Mouse (Mus musculus): ENCODE results near the gene Safb. TPM values are rescaled to one million over a fixed set of nuclear protein-coding genes. Genes with fewer than 3 reads are reported as not detected.

The Safb gene
- total and polyA plus RNA-seq, 2 experiments = 20.8 to 56.2 TPM

DNA sequence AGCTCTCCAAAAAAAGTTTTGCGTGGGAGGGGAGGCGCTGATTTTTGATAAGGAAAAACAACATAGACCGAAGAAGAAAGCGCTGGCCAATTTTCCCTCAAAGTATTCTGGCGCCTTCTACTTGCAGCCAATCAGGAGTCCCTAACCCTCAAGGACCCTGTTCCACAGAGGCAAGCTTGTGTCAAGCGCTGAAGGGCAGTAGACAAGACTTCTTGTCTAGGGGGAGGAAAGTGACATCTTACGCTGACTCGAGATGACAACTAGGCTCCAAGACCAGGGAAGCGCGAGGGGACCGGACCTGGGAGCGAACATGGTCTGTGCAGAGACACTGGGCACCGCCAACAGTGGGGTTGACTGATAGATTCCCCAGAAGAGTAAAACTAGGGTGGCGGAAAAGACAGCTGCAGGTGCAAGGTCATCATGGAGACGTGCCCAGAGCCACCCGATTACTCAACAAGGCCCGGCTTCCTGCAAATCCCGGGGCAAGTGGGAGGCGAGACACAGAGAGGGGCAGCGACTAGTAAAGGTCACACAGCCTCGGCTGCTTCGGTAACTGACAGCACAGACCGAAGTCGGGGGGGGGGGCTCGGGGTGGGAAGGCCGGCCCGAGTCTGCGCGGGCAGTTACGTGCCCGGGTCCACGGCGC, 891 bp upstream of the Safb start:
- Histone ChIP-seq H3K36me3 (ENCODE audit: control insufficient read depth, insufficient read depth, low read length) (peaks cover 23% of the 10 kb centered on the region; the same call in 1 of the 2 replicates), H3K27ac (replicated peaks; ENCODE audit: insufficient read depth, low read depth, low read length) (peak overlapping the region; percentile 92), H3K27me3 (ENCODE audit: control insufficient read depth, insufficient read depth, low read length) (no peaks in the 10 kb centered on the region), H3K9ac (ENCODE audit: low read depth, low read length) (peak overlapping the region; percentile 85), H3K79me2 (ENCODE audit: control insufficient read depth, insufficient read depth, low read length) (peaks cover 55% of the 10 kb centered on the region), H3K4me1 (ENCODE audit: control insufficient read depth, insufficient read depth, low read length) (peaks cover 25% of the 10 kb centered on the region), H3K4me3 (ENCODE audit: insufficient read depth, low read depth, low read length) (peak overlapping the region; percentile 78)
- no peak for TF ChIP-seq POLR2A (IDR thresholded peaks at IDR 0.05; ENCODE audit: extremely low read depth, insufficient read depth, low read length)
- TF ChIP-seq CTCF (IDR thresholded peaks at IDR 0.05; ENCODE audit: low read depth, low read length) = no peak
- peak; percentile 74 for DNase-seq (ENCODE audit: extremely low read depth, low read depth, low spot score)
- WGBS = under 1% methylated on average over 33 of the region's 33 CpGs

DNA sequence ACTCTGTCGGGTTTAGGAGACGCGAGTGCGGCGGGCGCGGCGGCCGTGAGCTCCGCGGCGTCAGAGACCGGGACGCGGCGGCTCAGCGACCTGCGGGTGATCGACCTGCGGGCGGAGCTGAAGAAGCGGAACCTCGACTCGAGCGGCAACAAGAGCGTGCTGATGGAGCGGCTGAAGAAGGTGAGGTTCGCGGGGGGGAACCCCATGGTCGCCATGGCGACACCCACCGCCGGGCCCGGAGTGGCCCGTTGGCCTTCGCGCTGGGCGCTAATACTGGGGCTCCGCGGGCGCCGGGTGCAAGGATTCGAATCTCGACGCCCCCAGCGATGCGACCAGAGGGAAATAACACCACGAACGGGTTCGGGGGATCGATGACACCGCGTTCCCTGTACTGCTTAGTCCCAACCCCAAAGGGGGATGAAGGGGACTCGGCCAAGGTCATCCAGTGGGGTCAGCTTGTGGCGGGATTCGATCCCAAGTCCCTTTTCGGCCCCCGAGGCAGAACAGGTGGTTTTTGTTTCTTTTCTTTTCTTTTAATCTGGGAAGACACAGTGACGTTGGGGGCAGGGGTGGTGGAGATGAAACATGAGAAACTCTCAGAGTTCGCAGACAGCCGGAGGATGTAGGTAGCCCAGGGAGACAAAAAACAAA, 671 bp downstream of the Safb start:
- Histone ChIP-seq H3K4me1 (ENCODE audit: control insufficient read depth, insufficient read depth, low read length) (peaks cover 25% of the 10 kb centered on the region), H3K36me3 (ENCODE audit: control insufficient read depth, insufficient read depth, low read length) (peaks cover 23% of the 10 kb centered on the region; the same call in 1 of the 2 replicates)

DNA sequence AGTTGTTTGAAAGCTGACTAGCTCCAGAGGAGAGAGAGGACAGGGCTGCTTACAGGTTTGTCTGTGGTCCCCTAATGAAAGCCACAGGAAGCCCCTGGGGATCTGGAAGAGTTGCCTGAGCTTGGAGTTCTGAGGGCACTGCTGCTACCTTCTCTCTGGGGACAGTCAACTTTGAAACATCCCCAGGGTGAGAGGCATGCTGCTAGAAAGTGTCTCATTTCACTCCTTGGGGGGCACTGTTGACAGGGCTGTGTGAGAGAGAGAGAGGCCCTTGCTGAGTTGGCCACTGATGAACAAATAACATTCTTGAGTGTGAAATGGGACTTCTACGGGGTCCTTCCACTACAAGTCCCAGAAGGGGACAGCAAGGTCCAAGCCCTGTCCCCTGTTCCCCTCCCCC, 3.1 kb downstream of the Safb start:
- TF ChIP-seq POLR2A (IDR thresholded peaks at IDR 0.05; ENCODE audit: extremely low read depth, insufficient read depth, low read length) (no peak), CTCF (IDR thresholded peaks at IDR 0.05; ENCODE audit: low read depth, low read length) (no peak)
- peaks cover 64% of the 10 kb centered on the region for H3K79me2 ChIP-seq (ENCODE audit: control insufficient read depth, insufficient read depth, low read length)
- H3K27ac ChIP-seq (replicated peaks; ENCODE audit: insufficient read depth, low read depth, low read length) = no peak overlapping the region
- 71% methylated on average over 1 of the region's 1 CpGs for WGBS
- H3K4me1 ChIP-seq (ENCODE audit: control insufficient read depth, insufficient read depth, low read length) = peaks cover 20% of the 10 kb centered on the region
- peaks cover 39% of the 10 kb centered on the region for H3K36me3 ChIP-seq (ENCODE audit: control insufficient read depth, insufficient read depth, low read length)
- no peaks in the 10 kb centered on the region for H3K27me3 ChIP-seq (ENCODE audit: control insufficient read depth, insufficient read depth, low read length)
- H3K4me3 ChIP-seq (ENCODE audit: insufficient read depth, low read depth, low read length) = no peak overlapping the region
- no peak for DNase-seq (ENCODE audit: extremely low read depth, low read depth, low spot score)
- H3K9ac ChIP-seq (ENCODE audit: low read depth, low read length) = no peak overlapping the region

More for the DNA sequence above, 671 bp downstream of the Safb start:
- Histone ChIP-seq H3K79me2 (ENCODE audit: control insufficient read depth, insufficient read depth, low read length) (peaks cover 68% of the 10 kb centered on the region), H3K27me3 (ENCODE audit: control insufficient read depth, insufficient read depth, low read length) (no peaks in the 10 kb centered on the region), H3K4me3 (ENCODE audit: insufficient read depth, low read depth, low read length) (peak overlapping the region; percentile 86), H3K9ac (ENCODE audit: low read depth, low read length) (peak overlapping the region; percentile 90), H3K27ac (replicated peaks; ENCODE audit: insufficient read depth, low read depth, low read length) (peak overlapping the region; percentile 82)
- DNase-seq (ENCODE audit: extremely low read depth, low read depth, low spot score) = peak; percentile 30
- TF ChIP-seq POLR2A (IDR thresholded peaks at IDR 0.05; ENCODE audit: extremely low read depth, insufficient read depth, low read length) (no peak), CTCF (IDR thresholded peaks at IDR 0.05; ENCODE audit: low read depth, low read length) (no peak)
- under 1% methylated on average over 61 of the region's 61 CpGs for WGBS

DNA sequence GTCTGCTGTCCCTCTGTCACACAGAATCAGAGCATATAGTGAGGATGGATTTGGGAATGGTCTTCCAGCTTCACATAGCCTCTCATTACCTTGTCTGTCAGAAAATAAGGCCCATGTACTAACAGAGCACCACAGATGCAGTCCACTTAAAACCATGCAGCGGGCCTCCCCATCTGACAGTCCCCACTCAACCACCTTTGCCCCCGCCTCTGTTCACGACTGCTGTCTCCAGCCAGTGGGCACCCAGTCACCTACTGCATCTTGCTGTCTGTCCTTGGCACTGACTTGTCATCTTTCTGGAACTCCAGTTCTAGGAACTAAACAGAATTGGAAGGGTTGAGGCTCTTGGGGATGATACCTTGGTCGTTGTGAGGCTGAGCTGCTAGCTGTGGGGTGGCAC, 4.3 kb downstream of the Safb start:
- Histone ChIP-seq H3K36me3 (ENCODE audit: control insufficient read depth, insufficient read depth, low read length) (peaks cover 41% of the 10 kb centered on the region), H3K27ac (replicated peaks; ENCODE audit: insufficient read depth, low read depth, low read length) (no peak overlapping the region), H3K79me2 (ENCODE audit: control insufficient read depth, insufficient read depth, low read length) (peaks cover 58% of the 10 kb centered on the region), H3K27me3 (ENCODE audit: control insufficient read depth, insufficient read depth, low read length) (no peaks in the 10 kb centered on the region), H3K9ac (ENCODE audit: low read depth, low read length) (no peak overlapping the region), H3K4me1 (ENCODE audit: control insufficient read depth, insufficient read depth, low read length) (peaks cover 14% of the 10 kb centered on the region), H3K4me3 (ENCODE audit: insufficient read depth, low read depth, low read length) (no peak overlapping the region)
- DNase-seq (ENCODE audit: extremely low read depth, low read depth, low spot score) = no peak
- no peak for TF ChIP-seq POLR2A (IDR thresholded peaks at IDR 0.05; ENCODE audit: extremely low read depth, insufficient read depth, low read length)
- TF ChIP-seq CTCF (IDR thresholded peaks at IDR 0.05; ENCODE audit: low read depth, low read length) = no peak
- 67% methylated on average over 4 of the region's 4 CpGs for WGBS

DNA sequence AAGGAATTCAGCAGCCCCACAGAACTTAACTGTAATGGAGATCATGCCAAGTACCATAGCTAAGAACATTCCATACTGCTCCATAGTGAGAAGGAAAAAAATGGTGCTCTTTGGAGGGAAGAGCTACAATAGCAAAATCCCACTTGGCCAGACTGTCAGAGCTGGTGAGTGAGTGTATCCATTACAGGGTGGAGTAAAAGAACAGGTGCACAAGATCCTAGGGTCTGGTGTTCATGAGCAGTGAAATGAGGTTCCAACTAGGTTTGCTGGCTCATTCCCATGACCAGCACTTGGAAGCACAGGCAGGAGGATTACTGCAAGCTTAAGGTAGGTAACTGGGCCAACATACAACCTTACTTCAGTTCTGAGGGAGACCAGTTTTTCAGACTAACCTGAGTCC, 7.9 kb downstream of the Safb start:
- no peak overlapping the region for H3K4me3 ChIP-seq (ENCODE audit: insufficient read depth, low read depth, low read length)
- no peak for DNase-seq (ENCODE audit: extremely low read depth, low read depth, low spot score)
- no peak overlapping the region for H3K27ac ChIP-seq (replicated peaks; ENCODE audit: insufficient read depth, low read depth, low read length)
- no peaks in the 10 kb centered on the region for H3K27me3 ChIP-seq (ENCODE audit: control insufficient read depth, insufficient read depth, low read length)
- peaks cover 68% of the 10 kb centered on the region for H3K36me3 ChIP-seq (ENCODE audit: control insufficient read depth, insufficient read depth, low read length)
- TF ChIP-seq CTCF (IDR thresholded peaks at IDR 0.05; ENCODE audit: low read depth, low read length) (no peak), POLR2A (IDR thresholded peaks at IDR 0.05; ENCODE audit: extremely low read depth, insufficient read depth, low read length) (no peak)
- H3K4me1 ChIP-seq (ENCODE audit: control insufficient read depth, insufficient read depth, low read length) = 0 out of 2 replicates have a peak, but pooled peaks cover 5% of the 10 kb centered on the region
- no peak overlapping the region for H3K9ac ChIP-seq (ENCODE audit: low read depth, low read length)
- peaks cover 41% of the 10 kb centered on the region for H3K79me2 ChIP-seq (ENCODE audit: control insufficient read depth, insufficient read depth, low read length)

Data from liver, adult 2 months (tissue).